Mouse (Mus musculus): Measurements from ENCODE around the gene Dnajb4. TPM values are rescaled to one million over a fixed set of nuclear protein-coding genes. Genes with fewer than 3 reads are reported as not detected.
"Not testable (repeated sequence)": the region's sequence is repeated elsewhere in the genome, so short reads cannot be mapped to it uniquely, and the experiment has no call there.

The Dnajb4 gene
- polyA plus RNA-seq, 1 experiment from 2014 or later = 21.6 TPM

- ATAC-seq (peak; percentile 42; the same call in 1 of the 2 replicates), DNase-seq (ENCODE audit: low spot score) (no peak)
- Histone ChIP-seq H3K4me1 (ENCODE audit: control insufficient read depth, insufficient read depth, low read length) (no peaks in the 10 kb centered on the region; the same call in 1 of the 2 replicates), H3K4me3 (ENCODE audit: low read depth, low read length) (no peak overlapping the region), H3K36me3 (ENCODE audit: control insufficient read depth, insufficient read depth, low read length) (no peaks in the 10 kb centered on the region), H3K9ac (ENCODE audit: low read length) (no peak overlapping the region), H3K27me3 (replicated peaks; ENCODE audit: control insufficient read depth, insufficient read depth, low read length) (no peaks in the 10 kb centered on the region), H3K4me2 (ENCODE audit: low read length) (peak overlapping the region; percentile 20; the same call in 1 of the 2 replicates), H3K9me3 (replicated peaks; ENCODE audit: control insufficient read depth, low read length) (no peaks in the 10 kb centered on the region), H3K27ac (ENCODE audit: low read depth, low read length) (no peak overlapping the region)
- WGBS = 61% methylated on average over 29 of the region's 29 CpGs
Measured at GRCm38 (mm10) chr3:152151725-152152482, 58.2 kb downstream of the Dnajb4 start.

GRCm38 (mm10) chr3:152149863-152150262, 60.2 kb downstream of the Dnajb4 start:
- DNase-seq (ENCODE audit: low spot score) (no peak), ATAC-seq (no peak)
- H3K9ac ChIP-seq (ENCODE audit: low read length) = no peak overlapping the region
- H3K4me2 ChIP-seq (ENCODE audit: low read length) = no peak overlapping the region
- no peaks in the 10 kb centered on the region for H3K27me3 ChIP-seq (replicated peaks; ENCODE audit: control insufficient read depth, insufficient read depth, low read length)
- H3K36me3 ChIP-seq (ENCODE audit: control insufficient read depth, insufficient read depth, low read length) = no peaks in the 10 kb centered on the region
- no peak overlapping the region for H3K27ac ChIP-seq (ENCODE audit: low read depth, low read length)
- 66% methylated on average over 3 of the region's 3 CpGs for WGBS
- no peaks in the 10 kb centered on the region for H3K9me3 ChIP-seq (replicated peaks; ENCODE audit: control insufficient read depth, low read length)
- H3K4me1 ChIP-seq (ENCODE audit: control insufficient read depth, insufficient read depth, low read length) = no peaks in the 10 kb centered on the region
- H3K4me3 ChIP-seq (ENCODE audit: low read depth, low read length) = no peak overlapping the region

DNA sequence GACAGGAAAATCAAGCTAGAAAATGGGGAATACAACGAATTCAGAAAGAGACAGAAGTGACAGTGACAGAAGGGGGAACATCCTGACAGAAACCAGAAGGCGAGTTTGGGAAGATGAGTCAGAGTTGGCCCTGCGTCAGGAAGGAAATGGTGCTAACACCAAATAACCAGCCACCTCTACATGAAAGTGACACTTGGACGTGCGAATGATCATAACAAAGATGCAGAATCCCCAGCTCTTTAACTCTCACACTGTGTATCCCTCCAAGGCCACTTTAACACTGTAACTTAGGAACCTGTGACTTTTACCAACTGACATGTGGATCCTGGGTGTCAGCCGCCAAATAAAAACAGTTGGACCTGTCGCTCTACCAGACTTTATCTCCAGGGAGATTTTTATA, 60.7 kb downstream of the Dnajb4 start:
- no peaks in the 10 kb centered on the region for H3K4me1 ChIP-seq (ENCODE audit: control insufficient read depth, insufficient read depth, low read length)
- 81% methylated on average over 7 of the region's 7 CpGs for WGBS
- H3K9me3 ChIP-seq (replicated peaks; ENCODE audit: control insufficient read depth, low read length) = no peaks in the 10 kb centered on the region
- ATAC-seq (no peak), DNase-seq (ENCODE audit: low spot score) (no peak)
- H3K27me3 ChIP-seq (replicated peaks; ENCODE audit: control insufficient read depth, insufficient read depth, low read length) = no peaks in the 10 kb centered on the region
- no peak overlapping the region for H3K27ac ChIP-seq (ENCODE audit: low read depth, low read length)
- no peak overlapping the region for H3K4me3 ChIP-seq (ENCODE audit: low read depth, low read length)
- no peaks in the 10 kb centered on the region for H3K36me3 ChIP-seq (ENCODE audit: control insufficient read depth, insufficient read depth, low read length)
- H3K9ac ChIP-seq (ENCODE audit: low read length) = no peak overlapping the region
- no peak overlapping the region for H3K4me2 ChIP-seq (ENCODE audit: low read length)

- Histone ChIP-seq H3K4me1 (ENCODE audit: control insufficient read depth, insufficient read depth, low read length) (no peaks in the 10 kb centered on the region), H3K9me3 (replicated peaks; ENCODE audit: control insufficient read depth, low read length) (no peaks in the 10 kb centered on the region), H3K27me3 (replicated peaks; ENCODE audit: control insufficient read depth, insufficient read depth, low read length) (no peaks in the 10 kb centered on the region), H3K36me3 (ENCODE audit: control insufficient read depth, insufficient read depth, low read length) (no peaks in the 10 kb centered on the region), H3K4me2 (ENCODE audit: low read length) (no peak overlapping the region), H3K4me3 (ENCODE audit: low read depth, low read length) (no peak overlapping the region), H3K9ac (ENCODE audit: low read length) (no peak overlapping the region), H3K27ac (ENCODE audit: low read depth, low read length) (no peak overlapping the region)
- ATAC-seq (no peak), DNase-seq (ENCODE audit: low spot score) (no peak)
- WGBS = 78% methylated on average over 12 of the region's 12 CpGs
Measured at GRCm38 (mm10) chr3:152147085-152147831, 62.8 kb downstream of the Dnajb4 start.

GRCm38 (mm10) chr3:152145186-152145585, 64.9 kb downstream of the Dnajb4 start:
- no peak for DNase-seq (ENCODE audit: low spot score)
- ATAC-seq = no peak
- Histone ChIP-seq H3K4me1 (ENCODE audit: control insufficient read depth, insufficient read depth, low read length) (no peaks in the 10 kb centered on the region), H3K27me3 (replicated peaks; ENCODE audit: control insufficient read depth, insufficient read depth, low read length) (no peaks in the 10 kb centered on the region), H3K9me3 (replicated peaks; ENCODE audit: control insufficient read depth, low read length) (no peaks in the 10 kb centered on the region), H3K4me2 (ENCODE audit: low read length) (no peak overlapping the region), H3K27ac (ENCODE audit: low read depth, low read length) (no peak overlapping the region), H3K36me3 (ENCODE audit: control insufficient read depth, insufficient read depth, low read length) (no peaks in the 10 kb centered on the region), H3K9ac (ENCODE audit: low read length) (no peak overlapping the region), H3K4me3 (ENCODE audit: low read depth, low read length) (no peak overlapping the region)
- 80% methylated on average over 2 of the region's 2 CpGs for WGBS

GRCm38 (mm10) chr3:152142989-152143695, 67.0 kb downstream of the Dnajb4 start:
- ATAC-seq (no peak), DNase-seq (ENCODE audit: low spot score) (no peak)
- no peak overlapping the region for H3K4me2 ChIP-seq (ENCODE audit: low read length)
- H3K4me1 ChIP-seq (ENCODE audit: control insufficient read depth, insufficient read depth, low read length) = no peaks in the 10 kb centered on the region
- no peaks in the 10 kb centered on the region for H3K9me3 ChIP-seq (replicated peaks; ENCODE audit: control insufficient read depth, low read length)
- no peaks in the 10 kb centered on the region for H3K27me3 ChIP-seq (replicated peaks; ENCODE audit: control insufficient read depth, insufficient read depth, low read length)
- no peaks in the 10 kb centered on the region for H3K36me3 ChIP-seq (ENCODE audit: control insufficient read depth, insufficient read depth, low read length)
- no peak overlapping the region for H3K4me3 ChIP-seq (ENCODE audit: low read depth, low read length)
- no peak overlapping the region for H3K27ac ChIP-seq (ENCODE audit: low read depth, low read length)
- WGBS = 82% methylated on average over 6 of the region's 6 CpGs
- no peak overlapping the region for H3K9ac ChIP-seq (ENCODE audit: low read length)

- no peaks in the 10 kb centered on the region for H3K27me3 ChIP-seq (replicated peaks; ENCODE audit: control insufficient read depth, insufficient read depth, low read length)
- DNase-seq (ENCODE audit: low spot score) = no peak
- H3K9me3 ChIP-seq (replicated peaks; ENCODE audit: control insufficient read depth, low read length) = no peaks in the 10 kb centered on the region
- ATAC-seq = no peak
- no peaks in the 10 kb centered on the region for H3K36me3 ChIP-seq (ENCODE audit: control insufficient read depth, insufficient read depth, low read length)
- no peak overlapping the region for H3K4me2 ChIP-seq (ENCODE audit: low read length)
- no peak overlapping the region for H3K4me3 ChIP-seq (ENCODE audit: low read depth, low read length)
- 75% methylated on average over 3 of the region's 3 CpGs for WGBS
- H3K27ac ChIP-seq (ENCODE audit: low read depth, low read length) = no peak overlapping the region
- H3K4me1 ChIP-seq (ENCODE audit: control insufficient read depth, insufficient read depth, low read length) = no peaks in the 10 kb centered on the region
- no peak overlapping the region for H3K9ac ChIP-seq (ENCODE audit: low read length)
Measured at GRCm38 (mm10) chr3:152142146-152142545, 68.0 kb downstream of the Dnajb4 start.

GRCm38 (mm10) chr3:152139308-152139707, 70.8 kb downstream of the Dnajb4 start:
- WGBS = 91% methylated on average over 3 of the region's 3 CpGs
- not testable (repeated sequence) for H3K4me1 ChIP-seq (ENCODE audit: control insufficient read depth, insufficient read depth, low read length)

More at GRCm38 (mm10) chr3:152139308-152139707, 70.8 kb downstream of the Dnajb4 start:
- not testable (repeated sequence) for H3K9me3 ChIP-seq (replicated peaks; ENCODE audit: control insufficient read depth, low read length); DNase-seq (ENCODE audit: low spot score); ATAC-seq; H3K9ac ChIP-seq (ENCODE audit: low read length); H3K36me3 ChIP-seq (ENCODE audit: control insufficient read depth, insufficient read depth, low read length); H3K4me2 ChIP-seq (ENCODE audit: low read length); H3K4me3 ChIP-seq (ENCODE audit: low read depth, low read length); H3K27ac ChIP-seq (ENCODE audit: low read depth, low read length); H3K27me3 ChIP-seq (replicated peaks; ENCODE audit: control insufficient read depth, insufficient read depth, low read length)
